Mouse (Mus musculus): ENCODE measurements at regions not wholly inside any gene's neighbourhood (a gene's known extent, or its start where the extent isn't known, plus 50 kb on each side); places are given as distances from the start of the nearest gene placed in this dataset.
A peak's percentile ranks its signal among the peaks of the same experiment; 100 is the strongest.

GRCm38 (mm10) chr12:79955501-79955900, 157.3 kb downstream of the Zfp36l1 start:
- 93% methylated on average over 2 of the region's 2 CpGs for WGBS
- no peak for DNase-seq (ENCODE audit: extremely low read depth, low read depth, low spot score)
- H3K36me3 ChIP-seq (ENCODE audit: control insufficient read depth, insufficient read depth, low read length) = no peaks in the 10 kb centered on the region
- TF ChIP-seq POLR2A (IDR thresholded peaks at IDR 0.05; ENCODE audit: extremely low read depth, insufficient read depth, low read length) (no peak), CTCF (IDR thresholded peaks at IDR 0.05; ENCODE audit: low read depth, low read length) (no peak)
- H3K27ac ChIP-seq (replicated peaks; ENCODE audit: insufficient read depth, low read depth, low read length) = no peak overlapping the region
- H3K79me2 ChIP-seq (ENCODE audit: control insufficient read depth, insufficient read depth, low read length) = no peaks in the 10 kb centered on the region
- H3K4me1 ChIP-seq (ENCODE audit: control insufficient read depth, insufficient read depth, low read length) = peaks cover 2% of the 10 kb centered on the region; the same call in 1 of the 2 replicates
- no peak overlapping the region for H3K4me3 ChIP-seq (ENCODE audit: insufficient read depth, low read depth, low read length)
- no peak overlapping the region for H3K9ac ChIP-seq (ENCODE audit: low read depth, low read length)
- H3K27me3 ChIP-seq (ENCODE audit: control insufficient read depth, insufficient read depth, low read length) = no peaks in the 10 kb centered on the region

DNA sequence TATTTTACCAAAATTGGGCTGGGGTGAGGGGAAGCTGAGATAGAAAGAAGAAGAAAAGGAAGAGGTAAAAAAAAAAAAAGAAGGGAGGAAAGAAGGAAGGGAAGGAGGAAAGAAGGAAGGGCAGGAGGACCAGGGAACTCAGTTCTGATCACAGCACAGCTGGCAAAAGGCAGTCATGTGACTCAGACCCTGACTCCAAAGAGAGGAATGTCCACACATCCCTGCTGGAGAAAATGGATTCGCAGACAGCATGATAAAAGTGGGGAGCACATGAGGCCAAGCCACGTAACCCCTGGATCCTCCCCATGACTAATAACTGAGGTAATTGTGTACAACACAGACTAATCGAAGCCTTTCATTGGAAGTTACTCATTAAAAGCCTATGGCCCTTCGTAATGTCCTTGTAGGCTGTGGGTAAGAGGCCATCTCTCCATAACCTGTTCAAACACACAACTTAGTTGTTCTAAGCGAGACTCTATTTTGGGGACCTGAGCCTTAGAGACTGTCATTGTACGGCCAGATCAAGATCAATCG, 162.2 kb downstream of the Zfp36l1 start:
- no peak for TF ChIP-seq CTCF (IDR thresholded peaks at IDR 0.05; ENCODE audit: low read depth, low read length)
- no peak for TF ChIP-seq POLR2A (IDR thresholded peaks at IDR 0.05; ENCODE audit: extremely low read depth, insufficient read depth, low read length)
- no peaks in the 10 kb centered on the region for H3K36me3 ChIP-seq (ENCODE audit: control insufficient read depth, insufficient read depth, low read length)
- H3K79me2 ChIP-seq (ENCODE audit: control insufficient read depth, insufficient read depth, low read length) = no peaks in the 10 kb centered on the region
- no peak overlapping the region for H3K9ac ChIP-seq (ENCODE audit: low read depth, low read length)
- H3K4me1 ChIP-seq (ENCODE audit: control insufficient read depth, insufficient read depth, low read length) = peaks cover 3% of the 10 kb centered on the region; the same call in 1 of the 2 replicates
- WGBS = 63% methylated on average over 7 of the region's 7 CpGs
- no peaks in the 10 kb centered on the region for H3K27me3 ChIP-seq (ENCODE audit: control insufficient read depth, insufficient read depth, low read length)
- H3K27ac ChIP-seq (replicated peaks; ENCODE audit: insufficient read depth, low read depth, low read length) = no peak overlapping the region
- H3K4me3 ChIP-seq (ENCODE audit: insufficient read depth, low read depth, low read length) = no peak overlapping the region
- DNase-seq (ENCODE audit: extremely low read depth, low read depth, low spot score) = peak; percentile 55

GRCm38 (mm10) chr12:79949101-79949824, 163.6 kb downstream of the Zfp36l1 start:
- WGBS = 77% methylated on average over 14 of the region's 14 CpGs
- no peaks in the 10 kb centered on the region for H3K27me3 ChIP-seq (ENCODE audit: control insufficient read depth, insufficient read depth, low read length)
- no peak for TF ChIP-seq CTCF (IDR thresholded peaks at IDR 0.05; ENCODE audit: low read depth, low read length)
- no peak for TF ChIP-seq POLR2A (IDR thresholded peaks at IDR 0.05; ENCODE audit: extremely low read depth, insufficient read depth, low read length)
- DNase-seq (ENCODE audit: extremely low read depth, low read depth, low spot score) = peak; percentile 24
- no peak overlapping the region for H3K9ac ChIP-seq (ENCODE audit: low read depth, low read length)
- H3K4me1 ChIP-seq (ENCODE audit: control insufficient read depth, insufficient read depth, low read length) = peaks cover 10% of the 10 kb centered on the region
- no peaks in the 10 kb centered on the region for H3K79me2 ChIP-seq (ENCODE audit: control insufficient read depth, insufficient read depth, low read length)
- H3K36me3 ChIP-seq (ENCODE audit: control insufficient read depth, insufficient read depth, low read length) = no peaks in the 10 kb centered on the region
- H3K27ac ChIP-seq (replicated peaks; ENCODE audit: insufficient read depth, low read depth, low read length) = no peak overlapping the region
- H3K4me3 ChIP-seq (ENCODE audit: insufficient read depth, low read depth, low read length) = no peak overlapping the region

GRCm38 (mm10) chr12:79947574-79947973, 165.2 kb downstream of the Zfp36l1 start:
- H3K4me3 ChIP-seq (ENCODE audit: insufficient read depth, low read depth, low read length) = no peak overlapping the region
- no peaks in the 10 kb centered on the region for H3K36me3 ChIP-seq (ENCODE audit: control insufficient read depth, insufficient read depth, low read length)
- peaks cover 10% of the 10 kb centered on the region for H3K4me1 ChIP-seq (ENCODE audit: control insufficient read depth, insufficient read depth, low read length)
- TF ChIP-seq CTCF (IDR thresholded peaks at IDR 0.05; ENCODE audit: low read depth, low read length) = no peak
- no peak for TF ChIP-seq POLR2A (IDR thresholded peaks at IDR 0.05; ENCODE audit: extremely low read depth, insufficient read depth, low read length)
- no peaks in the 10 kb centered on the region for H3K79me2 ChIP-seq (ENCODE audit: control insufficient read depth, insufficient read depth, low read length)
- H3K27ac ChIP-seq (replicated peaks; ENCODE audit: insufficient read depth, low read depth, low read length) = no peak overlapping the region
- whole genome bisulfite sequencing = 98% methylated on average over 4 of the region's 4 CpGs
- no peak overlapping the region for H3K9ac ChIP-seq (ENCODE audit: low read depth, low read length)
- no peaks in the 10 kb centered on the region for H3K27me3 ChIP-seq (ENCODE audit: control insufficient read depth, insufficient read depth, low read length)
- DNase-seq (ENCODE audit: extremely low read depth, low read depth, low spot score) = no peak

DNA sequence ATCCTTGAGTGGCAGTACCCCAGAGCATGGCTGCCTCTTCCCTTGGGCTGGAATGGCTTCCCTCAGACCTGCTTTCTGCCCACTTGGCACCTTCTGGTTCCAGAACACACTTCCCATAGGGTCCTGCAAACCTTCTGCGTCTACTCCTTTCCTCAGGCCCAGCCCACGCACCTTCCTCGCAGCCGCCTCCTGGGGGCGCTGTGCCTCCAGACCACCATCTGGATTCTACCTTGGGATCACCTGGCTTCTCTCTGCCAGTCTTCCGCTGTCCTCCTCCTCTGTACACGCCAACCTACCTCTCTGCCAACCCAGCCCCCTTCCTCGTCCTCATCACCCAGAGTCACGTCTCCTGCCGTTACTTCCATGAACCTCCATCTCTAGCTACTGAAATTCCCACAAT, 166.0 kb downstream of the Zfp36l1 start:
- Histone ChIP-seq H3K79me2 (ENCODE audit: control insufficient read depth, insufficient read depth, low read length) (no peaks in the 10 kb centered on the region), H3K27ac (replicated peaks; ENCODE audit: insufficient read depth, low read depth, low read length) (no peak overlapping the region), H3K36me3 (ENCODE audit: control insufficient read depth, insufficient read depth, low read length) (no peaks in the 10 kb centered on the region), H3K4me3 (ENCODE audit: insufficient read depth, low read depth, low read length) (no peak overlapping the region), H3K4me1 (ENCODE audit: control insufficient read depth, insufficient read depth, low read length) (peaks cover 10% of the 10 kb centered on the region), H3K9ac (ENCODE audit: low read depth, low read length) (no peak overlapping the region), H3K27me3 (ENCODE audit: control insufficient read depth, insufficient read depth, low read length) (no peaks in the 10 kb centered on the region)
- DNase-seq (ENCODE audit: extremely low read depth, low read depth, low spot score) = no peak
- TF ChIP-seq POLR2A (IDR thresholded peaks at IDR 0.05; ENCODE audit: extremely low read depth, insufficient read depth, low read length) = no peak
- peak; percentile 54 for TF ChIP-seq CTCF (IDR thresholded peaks at IDR 0.05; ENCODE audit: low read depth, low read length)
- 92% methylated on average over 10 of the region's 10 CpGs for WGBS

DNA sequence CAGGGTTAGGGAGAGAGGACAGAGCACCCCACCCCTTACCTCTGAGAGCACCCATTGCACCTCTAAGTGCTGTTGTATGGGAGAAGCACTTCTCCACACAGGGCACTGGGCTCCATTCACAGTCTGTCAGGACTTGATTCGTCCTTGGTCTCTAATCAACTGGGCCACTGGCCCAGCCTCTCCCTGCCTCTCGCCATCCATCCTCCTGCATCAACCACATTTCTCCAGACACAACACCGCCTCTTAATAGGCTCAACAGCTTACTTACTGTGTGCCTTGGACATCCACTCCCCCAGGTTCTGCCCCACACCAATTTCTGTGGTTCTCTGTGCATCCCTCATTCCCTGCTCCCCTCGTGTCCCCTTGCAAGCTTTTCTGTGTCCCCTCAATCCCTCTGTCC, 166.9 kb downstream of the Zfp36l1 start:
- no peak overlapping the region for H3K9ac ChIP-seq (ENCODE audit: low read depth, low read length)

More for the DNA sequence above, 166.9 kb downstream of the Zfp36l1 start:
- H3K79me2 ChIP-seq (ENCODE audit: control insufficient read depth, insufficient read depth, low read length) = no peaks in the 10 kb centered on the region
- H3K27me3 ChIP-seq (ENCODE audit: control insufficient read depth, insufficient read depth, low read length) = no peaks in the 10 kb centered on the region
- H3K36me3 ChIP-seq (ENCODE audit: control insufficient read depth, insufficient read depth, low read length) = no peaks in the 10 kb centered on the region
- peak overlapping the region; percentile 19 for H3K27ac ChIP-seq (replicated peaks; ENCODE audit: insufficient read depth, low read depth, low read length)
- H3K4me1 ChIP-seq (ENCODE audit: control insufficient read depth, insufficient read depth, low read length) = peaks cover 10% of the 10 kb centered on the region
- TF ChIP-seq CTCF (IDR thresholded peaks at IDR 0.05; ENCODE audit: low read depth, low read length) = no peak
- TF ChIP-seq POLR2A (IDR thresholded peaks at IDR 0.05; ENCODE audit: extremely low read depth, insufficient read depth, low read length) = no peak
- DNase-seq (ENCODE audit: extremely low read depth, low read depth, low spot score) = no peak
- WGBS = 93% methylated on average over 4 of the region's 4 CpGs
- no peak overlapping the region for H3K4me3 ChIP-seq (ENCODE audit: insufficient read depth, low read depth, low read length)
